Mouse (Mus musculus): Measurements from ENCODE around the gene Rap1a.

GRCm38 (mm10) chr3:105806519-105807249 lies 5.5 kb upstream of the Rap1a start:
- TF ChIP-seq GATA2 (IDR thresholded peaks at IDR 0.05; ENCODE audit: borderline replicate concordance, low read depth, low read length), result no peak
- no peak for TF ChIP-seq CTCF (IDR thresholded peaks at IDR 0.05; ENCODE audit: low read depth, low read length)
- no peak for TF ChIP-seq GATA1 (IDR thresholded peaks at IDR 0.05; ENCODE audit: borderline replicate concordance, low read length)
- no peak for TF ChIP-seq TAL1 (conservative IDR thresholded peaks at IDR 0.05; ENCODE audit: low read depth, low read length)
- no peak for TF ChIP-seq POLR2AphosphoS5 (IDR thresholded peaks at IDR 0.05; ENCODE audit: insufficient replicate concordance, low read depth, low read length)
